Mouse (Mus musculus) MEL (cell line): Measurements from ENCODE around the gene Cd209a.

Source experiments
- CHD1 ChIP-seq: IDR thresholded peaks from 2 replicates; pipeline ENCODE4 v1.6.1; 2012; ENCODE audit warnings: low read depth, mild to moderate bottlenecking, inconsistent platforms, low read length, improper control_type of control experiment
- CHD2 ChIP-seq: IDR thresholded peaks from 2 replicates; pipeline ENCODE4 v1.6.1; 2011; ENCODE audit warnings: low read length, improper control_type of control experiment
- CTCF ChIP-seq, 3 experiments: IDR thresholded peaks in 2 of 3; conservative IDR thresholded peaks in 1 of 3; 2 replicates each; pipeline ENCODE4 v1.5.1; 2011 to 2012; ENCODE audit warnings: low read length in 3 of 3, low read depth in 2 of 3, mild to moderate bottlenecking in 2 of 3, improper control_type of control experiment in 1 of 3, inconsistent platforms in 1 of 3, mixed read lengths in 1 of 3, moderate library complexity in 1 of 3; ENCODE audit not compliant: control insufficient read depth in 1 of 3, insufficient read depth in 1 of 3, poor library complexity in 1 of 3, severe bottlenecking in 1 of 3
- ELF1 ChIP-seq: IDR thresholded peaks from 2 replicates; pipeline ENCODE4 v1.6.1; 2014; ENCODE audit warnings: low read depth, mild to moderate bottlenecking, inconsistent platforms, low read length, improper control_type of control experiment, moderate library complexity
- EP300 ChIP-seq, 2 experiments: IDR thresholded peaks; 2 replicates each; pipeline ENCODE4 v1.6.1; 2011; ENCODE audit warnings: improper control_type of control experiment in 2 of 2, low read length in 2 of 2, low read depth in 1 of 2, mild to moderate bottlenecking in 1 of 2
- GATA1 ChIP-seq: IDR thresholded peaks from 2 replicates; pipeline ENCODE4 v1.6.1; 2011; ENCODE audit warnings: low read depth, low read length, improper control_type of control experiment
- MAFK ChIP-seq: IDR thresholded peaks from 2 replicates; pipeline ENCODE4 v1.6.1; 2011; ENCODE audit warnings: low read depth, mild to moderate bottlenecking, low read length, improper control_type of control experiment, borderline replicate concordance
- MXI1 ChIP-seq: IDR thresholded peaks from 2 replicates; pipeline ENCODE4 v1.6.1; 2011; ENCODE audit warnings: mild to moderate bottlenecking, low read depth, low read length, improper control_type of control experiment
- POLR2A ChIP-seq, 2 experiments: IDR thresholded peaks; 2 replicates each; pipeline ENCODE4 v1.6.1; 2011 to 2012; ENCODE audit warnings: low read length in 2 of 2, mild to moderate bottlenecking in 2 of 2, control low read depth in 1 of 2, improper control_type of control experiment in 1 of 2, low read depth in 1 of 2, moderate library complexity in 1 of 2; ENCODE audit not compliant: control insufficient read depth in 1 of 2, insufficient read depth in 1 of 2, poor library complexity in 1 of 2
- TCF12 ChIP-seq: IDR thresholded peaks from 2 replicates; pipeline ENCODE4 v1.6.1; 2014; ENCODE audit warnings: low read depth, mild to moderate bottlenecking, inconsistent platforms, low read length, improper control_type of control experiment, moderate library complexity
- UBTF ChIP-seq: IDR thresholded peaks from 2 replicates; pipeline ENCODE4 v1.6.1; 2012; ENCODE audit warnings: low read depth, mild to moderate bottlenecking, inconsistent platforms, low read length, improper control_type of control experiment, moderate library complexity, borderline replicate concordance; ENCODE audit not compliant: insufficient read depth
- USF2 ChIP-seq, 2 experiments: IDR thresholded peaks; 2 replicates each; pipeline ENCODE4 v1.6.1; 2011 to 2012; ENCODE audit warnings: improper control_type of control experiment in 2 of 2, low read length in 2 of 2, borderline replicate concordance in 1 of 2, inconsistent platforms in 1 of 2, low read depth in 1 of 2, mild to moderate bottlenecking in 1 of 2; ENCODE audit not compliant: insufficient read depth in 1 of 2
- ZC3H11A ChIP-seq: IDR thresholded peaks from 2 replicates; pipeline ENCODE4 v1.6.1; 2012; ENCODE audit warnings: low read depth, mild to moderate bottlenecking, inconsistent platforms, low read length, improper control_type of control experiment

DNA sequence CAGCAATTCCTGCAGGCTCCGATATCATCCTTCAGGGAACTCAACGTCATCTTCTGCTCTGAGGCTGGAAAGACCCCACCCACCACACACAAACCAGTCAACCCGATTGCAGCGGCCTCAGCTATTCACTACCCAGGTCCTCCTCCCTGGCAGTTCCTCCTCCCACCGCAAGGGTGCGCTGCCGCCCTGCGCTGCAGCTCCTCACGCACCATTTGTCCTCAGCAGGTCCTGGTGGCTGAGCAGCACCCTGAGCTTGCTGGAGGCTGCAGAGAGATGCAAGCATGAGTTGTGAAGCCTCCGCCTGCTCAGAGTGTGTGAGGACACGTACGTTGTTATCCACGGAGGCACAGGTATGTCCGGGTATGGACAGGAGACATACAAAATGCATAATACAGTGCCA, 30.2 kb downstream of the Cd209a start:
- TF ChIP-seq MXI1 (no peak), GATA1 (no peak), CTCF (IDR thresholded peaks at IDR 0.05 in 2 of 3, conservative IDR thresholded peaks at IDR 0.05 in 1 of 3; ENCODE audit: control insufficient read depth in 1 of 3, insufficient read depth in 1 of 3, low read depth in 2 of 3, low read length in 3 of 3, poor library complexity in 1 of 3, severe bottlenecking in 1 of 3) (peak; percentile 92 to 99 (median 99)), CHD2 (no peak), ZC3H11A (peak; percentile 54), UBTF (no peak), EP300 (IDR thresholded peaks at IDR 0.05; ENCODE audit: low read depth in 1 of 2, low read length in 2 of 2) (no peak), TCF12 (no peak), ELF1 (no peak), POLR2A (IDR thresholded peaks at IDR 0.05; ENCODE audit: control insufficient read depth in 1 of 2, insufficient read depth in 1 of 2, low read depth in 1 of 2, low read length in 2 of 2, poor library complexity in 1 of 2) (no peak), USF2 (IDR thresholded peaks at IDR 0.05; ENCODE audit: borderline replicate concordance in 1 of 2, insufficient read depth in 1 of 2, low read depth in 1 of 2, low read length in 2 of 2) (no peak), MAFK (no peak), CHD1 (no peak)
